Mouse (Mus musculus) kidney, adult 2 months (tissue): Measurements from ENCODE around the gene Qsox1.

Experiments used
- CTCF ChIP-seq: fragments of 200-500 bp; conservative IDR thresholded peaks from 2 replicates; pipeline ENCODE4 v1.5.1; 2011; ENCODE audit warnings: low read depth, mild to moderate bottlenecking, control low read depth, low read length, moderate library complexity, mixed read lengths; ENCODE audit not compliant: insufficient read depth, insufficient read length
- POLR2A ChIP-seq: fragments of 200-500 bp; IDR thresholded peaks from one replicate; pipeline ENCODE4 v1.6.1; 2011; ENCODE audit warnings: low read depth, low read length, control low read depth

- no peak for TF ChIP-seq CTCF
- no peak for TF ChIP-seq POLR2A
Observed at GRCm38 (mm10) chr1:155835667-155836066, 23.0 kb upstream of the Qsox1 start.
